Mouse (Mus musculus): ENCODE measurements around the gene Rhod. TPM values are rescaled to one million over a fixed set of nuclear protein-coding genes. Genes with fewer than 3 reads are reported as not detected.

The Rhod gene
- polyA plus RNA-seq, 1 experiment from 2014 or later: 8.0 TPM

DNA sequence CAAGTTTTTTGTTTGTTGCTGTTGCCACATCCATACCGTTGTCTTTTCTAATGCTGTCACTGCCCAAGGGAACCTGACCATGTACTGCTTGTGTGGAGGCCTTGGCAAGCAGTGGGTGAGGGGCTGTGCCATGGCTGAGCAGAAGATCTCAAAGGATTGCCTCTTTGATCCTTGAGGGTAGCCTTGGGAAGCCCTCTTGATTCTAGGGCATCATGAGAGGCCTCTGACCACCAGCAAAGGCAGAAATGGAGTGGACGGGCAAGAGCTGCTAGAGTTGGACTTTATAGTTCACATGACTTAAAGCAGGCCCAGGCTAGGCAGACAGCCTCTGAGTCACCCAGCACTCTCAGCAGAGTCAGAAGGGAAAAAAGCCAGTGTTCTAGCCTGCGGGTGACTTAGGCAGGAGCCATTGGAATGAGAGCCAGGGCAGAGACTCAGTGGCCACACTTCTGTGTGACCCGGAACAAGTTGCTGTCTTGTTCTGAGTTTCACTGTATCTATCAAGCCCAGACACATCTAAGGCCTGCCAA is 9.1 kb downstream of the Rhod start:
- H3K27ac ChIP-seq (ENCODE audit: low read length): no peak overlapping the region
- no peak for ATAC-seq (ENCODE audit: low read depth)
- no peaks in the 10 kb centered on the region for H3K4me1 ChIP-seq (ENCODE audit: control insufficient read depth, low read depth, low read length)
- H3K4me3 ChIP-seq (ENCODE audit: low read depth, low read length): no peak overlapping the region
- H3K27me3 ChIP-seq (ENCODE audit: control insufficient read depth, insufficient read depth, low read depth, low read length): no peaks in the 10 kb centered on the region
- 73% methylated on average over 4 of the region's 4 CpGs for WGBS (ENCODE audit: insufficient replicate concordance)
- no peaks in the 10 kb centered on the region for H3K36me3 ChIP-seq (ENCODE audit: control insufficient read depth, insufficient read depth)
- H3K9me3 ChIP-seq (replicated peaks; ENCODE audit: control insufficient read depth, low read length): no peaks in the 10 kb centered on the region
- H3K9ac ChIP-seq (ENCODE audit: low read depth, low read length): no peak overlapping the region
- no peak overlapping the region for H3K4me2 ChIP-seq (ENCODE audit: low read depth, low read length)

DNA sequence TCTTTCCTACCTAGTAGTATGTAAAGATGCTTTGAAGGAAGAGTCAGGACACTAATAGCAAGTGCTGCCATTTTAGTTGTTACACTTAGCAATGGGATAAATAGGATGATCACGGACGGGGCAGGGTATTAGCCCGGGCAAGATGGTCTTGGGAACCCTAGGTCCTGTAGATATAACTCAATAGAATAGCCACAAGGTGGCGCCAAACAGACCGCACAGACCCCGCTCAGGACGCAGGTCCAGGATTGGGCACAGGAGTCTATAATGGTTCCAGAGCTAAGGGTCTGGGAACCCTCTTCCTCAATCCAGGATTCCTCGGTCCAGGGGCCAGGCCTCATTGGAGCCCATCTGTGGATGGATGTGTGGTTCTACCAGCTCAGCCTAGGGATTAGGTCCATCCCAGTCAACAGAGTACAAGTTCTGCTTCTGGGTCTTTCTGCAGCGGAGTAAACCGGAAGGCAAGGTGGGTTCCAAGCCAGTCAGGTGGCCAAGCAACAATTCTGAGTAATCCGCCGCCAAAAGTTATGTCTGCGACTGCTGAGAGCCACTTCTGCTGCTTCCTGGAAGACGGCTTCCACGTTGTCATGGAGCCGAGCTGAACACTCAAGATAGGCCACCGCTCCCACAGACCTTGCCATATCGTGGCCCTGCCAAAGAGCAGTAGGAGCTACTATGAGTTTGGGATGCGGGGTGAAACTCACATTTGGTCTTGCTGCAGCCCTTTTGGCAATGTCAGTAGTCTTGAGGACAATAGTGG is 13.4 kb downstream of the Rhod start:
- no peak overlapping the region for H3K9ac ChIP-seq (ENCODE audit: low read depth, low read length)
- H3K4me3 ChIP-seq (ENCODE audit: low read depth, low read length): no peak overlapping the region
- ATAC-seq (ENCODE audit: low read depth): no peak
- H3K36me3 ChIP-seq (ENCODE audit: control insufficient read depth, insufficient read depth): no peaks in the 10 kb centered on the region
- H3K4me1 ChIP-seq (ENCODE audit: control insufficient read depth, low read depth, low read length): 0 out of 2 replicates have a peak, but pooled peaks cover under 1% of the 10 kb centered on the region
- H3K4me2 ChIP-seq (ENCODE audit: low read depth, low read length): no peak overlapping the region
- no peaks in the 10 kb centered on the region for H3K9me3 ChIP-seq (replicated peaks; ENCODE audit: control insufficient read depth, low read length)
- WGBS (ENCODE audit: insufficient replicate concordance): 58% methylated on average over 19 of the region's 19 CpGs
- H3K27ac ChIP-seq (ENCODE audit: low read length): no peak overlapping the region
- H3K27me3 ChIP-seq (ENCODE audit: control insufficient read depth, insufficient read depth, low read depth, low read length): no peaks in the 10 kb centered on the region

DNA sequence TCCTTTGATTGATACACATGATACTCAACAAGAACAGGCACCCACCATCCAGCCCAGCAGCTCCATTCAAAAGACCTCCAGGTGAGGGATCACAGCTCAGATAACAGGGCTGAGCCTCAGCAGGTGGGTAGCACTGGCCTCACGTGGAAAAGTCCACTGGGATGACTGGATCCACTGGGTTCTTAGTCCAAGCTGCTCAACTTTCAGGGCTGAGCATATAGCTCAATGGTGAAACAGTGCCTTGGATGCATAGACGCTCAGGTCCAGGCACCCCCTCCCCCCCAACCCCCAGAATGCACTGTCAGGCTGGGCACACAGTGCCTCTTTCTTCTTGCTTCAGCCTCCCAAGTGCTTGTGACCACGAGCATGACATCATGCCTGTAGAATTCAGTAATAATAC is 16.2 kb downstream of the Rhod start:
- no peaks in the 10 kb centered on the region for H3K9me3 ChIP-seq (replicated peaks; ENCODE audit: control insufficient read depth, low read length)
- no peaks in the 10 kb centered on the region for H3K27me3 ChIP-seq (ENCODE audit: control insufficient read depth, insufficient read depth, low read depth, low read length)
- H3K4me1 ChIP-seq (ENCODE audit: control insufficient read depth, low read depth, low read length): 0 out of 2 replicates have a peak, but pooled peaks cover 3% of the 10 kb centered on the region
- H3K36me3 ChIP-seq (ENCODE audit: control insufficient read depth, insufficient read depth): no peaks in the 10 kb centered on the region
- ATAC-seq (ENCODE audit: low read depth): no peak
- no peak overlapping the region for H3K4me2 ChIP-seq (ENCODE audit: low read depth, low read length)
- no peak overlapping the region for H3K4me3 ChIP-seq (ENCODE audit: low read depth, low read length)
- H3K27ac ChIP-seq (ENCODE audit: low read length): no peak overlapping the region
- no peak overlapping the region for H3K9ac ChIP-seq (ENCODE audit: low read depth, low read length)
- 48% methylated on average over 3 of the region's 3 CpGs for WGBS (ENCODE audit: insufficient replicate concordance)

DNA sequence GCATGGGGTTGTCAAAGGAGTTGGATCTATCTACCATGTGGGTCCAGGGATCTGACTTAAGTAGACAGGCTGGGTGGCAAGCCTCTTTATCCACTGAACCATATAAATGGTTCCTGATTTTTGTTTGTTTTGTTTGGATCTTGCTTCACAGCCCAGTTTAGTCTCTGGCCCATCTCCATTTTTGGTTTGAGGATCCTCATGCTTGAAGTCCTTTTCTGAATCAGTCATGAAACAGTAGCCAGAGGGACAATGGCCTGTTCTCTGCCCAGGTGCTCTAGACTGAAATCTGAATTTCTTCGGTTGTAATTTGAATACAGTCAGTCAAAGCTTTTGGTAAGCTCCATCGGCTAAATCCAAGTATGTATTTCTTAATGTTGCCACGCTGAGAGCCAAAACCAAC is 16.7 kb downstream of the Rhod start:
- Histone ChIP-seq H3K4me3 (ENCODE audit: low read depth, low read length) (no peak overlapping the region), H3K27ac (ENCODE audit: low read length) (no peak overlapping the region), H3K4me1 (ENCODE audit: control insufficient read depth, low read depth, low read length) (0 out of 2 replicates have a peak, but pooled peaks cover 3% of the 10 kb centered on the region), H3K9ac (ENCODE audit: low read depth, low read length) (no peak overlapping the region), H3K36me3 (ENCODE audit: control insufficient read depth, insufficient read depth) (no peaks in the 10 kb centered on the region), H3K4me2 (ENCODE audit: low read depth, low read length) (no peak overlapping the region), H3K27me3 (ENCODE audit: control insufficient read depth, insufficient read depth, low read depth, low read length) (no peaks in the 10 kb centered on the region), H3K9me3 (replicated peaks; ENCODE audit: control insufficient read depth, low read length) (no peaks in the 10 kb centered on the region)
- no peak for ATAC-seq (ENCODE audit: low read depth)
- WGBS (ENCODE audit: insufficient replicate concordance): 75% methylated on average over 3 of the region's 3 CpGs

DNA sequence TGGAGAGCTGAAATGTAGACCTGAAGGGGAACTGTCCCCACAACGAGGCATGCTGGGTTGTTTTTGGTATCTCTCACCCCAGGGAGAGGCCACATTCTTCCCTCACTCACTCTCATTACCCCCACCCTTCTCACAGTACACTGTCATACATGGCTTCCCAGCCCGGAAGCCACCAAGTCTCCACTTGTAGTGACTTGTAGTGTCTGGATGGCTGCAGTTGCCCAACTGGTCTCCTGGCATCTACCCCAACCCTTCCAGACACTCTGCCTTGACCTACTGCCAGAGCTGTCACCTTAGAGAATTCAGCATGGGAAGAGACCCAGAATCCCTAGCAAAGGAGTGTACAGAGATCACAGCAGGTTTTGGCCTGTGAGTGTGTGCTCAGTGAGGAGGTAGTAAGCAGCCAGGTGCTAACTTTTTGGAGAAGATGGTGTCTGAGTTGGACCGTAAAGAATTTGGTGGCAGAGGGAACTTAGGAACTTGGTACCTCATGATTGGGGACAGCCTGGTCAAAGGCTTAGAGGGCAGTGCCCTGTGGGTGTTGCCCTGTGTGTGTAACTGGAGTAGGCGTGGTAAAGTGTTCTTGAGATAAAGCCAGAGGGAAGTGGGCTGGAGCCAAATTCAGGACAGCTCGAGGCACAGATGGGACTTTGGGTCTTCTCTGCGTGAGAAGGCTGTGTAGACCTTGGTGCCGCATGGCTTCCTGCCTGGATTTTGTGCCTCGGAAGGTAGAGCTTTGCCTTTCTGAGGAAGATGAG is 18.9 kb downstream of the Rhod start:
- no peak overlapping the region for H3K27ac ChIP-seq (ENCODE audit: low read length)
- WGBS (ENCODE audit: insufficient replicate concordance): 48% methylated on average over 8 of the region's 8 CpGs

DNA sequence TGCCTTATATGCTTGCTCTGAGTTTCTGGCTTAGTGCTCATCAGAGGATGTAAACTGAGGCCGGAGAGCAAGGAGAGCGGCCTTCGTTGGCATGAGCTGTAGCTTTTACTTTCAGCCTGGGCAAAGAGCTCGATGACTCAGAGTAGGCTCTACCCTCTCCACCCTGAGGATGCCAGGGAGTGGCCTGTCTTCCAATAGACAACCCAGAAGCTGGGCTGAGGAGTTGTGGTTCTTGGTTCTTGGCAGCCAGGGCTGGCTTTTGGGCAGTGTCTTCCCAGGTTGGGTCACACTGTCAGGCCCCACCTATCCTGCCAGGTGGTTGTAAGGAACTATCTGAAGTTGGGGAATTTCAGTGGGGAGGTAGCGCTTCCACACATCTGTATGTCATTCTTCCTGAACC is 19.5 kb downstream of the Rhod start:
- H3K9ac ChIP-seq (ENCODE audit: low read depth, low read length): no peak overlapping the region
- H3K4me3 ChIP-seq (ENCODE audit: low read depth, low read length): no peak overlapping the region
- no peak overlapping the region for H3K27ac ChIP-seq (ENCODE audit: low read length)
- 0 out of 2 replicates have a peak, but pooled peaks cover 3% of the 10 kb centered on the region for H3K4me1 ChIP-seq (ENCODE audit: control insufficient read depth, low read depth, low read length)
- H3K4me2 ChIP-seq (ENCODE audit: low read depth, low read length): no peak overlapping the region
- no peaks in the 10 kb centered on the region for H3K9me3 ChIP-seq (replicated peaks; ENCODE audit: control insufficient read depth, low read length)
- 77% methylated on average over 5 of the region's 5 CpGs for WGBS (ENCODE audit: insufficient replicate concordance)
- H3K36me3 ChIP-seq (ENCODE audit: control insufficient read depth, insufficient read depth): no peaks in the 10 kb centered on the region
- ATAC-seq (ENCODE audit: low read depth): no peak
- no peaks in the 10 kb centered on the region for H3K27me3 ChIP-seq (ENCODE audit: control insufficient read depth, insufficient read depth, low read depth, low read length)

More for the DNA sequence above, 18.9 kb downstream of the Rhod start:
- Histone ChIP-seq H3K4me2 (ENCODE audit: low read depth, low read length) (no peak overlapping the region), H3K27me3 (ENCODE audit: control insufficient read depth, insufficient read depth, low read depth, low read length) (no peaks in the 10 kb centered on the region), H3K9me3 (replicated peaks; ENCODE audit: control insufficient read depth, low read length) (no peaks in the 10 kb centered on the region), H3K36me3 (ENCODE audit: control insufficient read depth, insufficient read depth) (no peaks in the 10 kb centered on the region), H3K4me1 (ENCODE audit: control insufficient read depth, low read depth, low read length) (0 out of 2 replicates have a peak, but pooled peaks cover 3% of the 10 kb centered on the region), H3K4me3 (ENCODE audit: low read depth, low read length) (no peak overlapping the region), H3K9ac (ENCODE audit: low read depth, low read length) (no peak overlapping the region)
- no peak for ATAC-seq (ENCODE audit: low read depth)

DNA sequence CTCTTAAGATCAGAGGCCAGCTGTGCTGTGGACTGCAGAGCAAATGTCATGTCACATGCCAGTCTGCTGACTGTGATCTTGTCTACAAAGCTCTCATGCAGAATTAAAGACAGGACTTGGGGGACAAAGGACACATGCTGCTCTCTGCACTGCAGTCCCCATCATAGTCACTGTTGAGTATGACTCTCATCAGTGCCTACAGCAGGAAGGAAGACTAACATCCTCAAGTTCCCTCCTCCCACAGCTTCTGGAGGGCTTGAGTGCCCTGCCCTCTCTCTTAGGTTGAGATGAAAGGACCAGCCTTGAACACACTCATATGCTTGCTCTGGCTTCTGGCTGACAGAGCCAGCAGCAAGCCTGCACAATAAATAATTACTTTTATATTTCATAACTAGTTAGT is 21.5 kb downstream of the Rhod start:
- Histone ChIP-seq H3K36me3 (ENCODE audit: control insufficient read depth, insufficient read depth) (no peaks in the 10 kb centered on the region), H3K4me1 (ENCODE audit: control insufficient read depth, low read depth, low read length) (0 out of 2 replicates have a peak, but pooled peaks cover 3% of the 10 kb centered on the region), H3K9me3 (replicated peaks; ENCODE audit: control insufficient read depth, low read length) (no peaks in the 10 kb centered on the region), H3K27ac (ENCODE audit: low read length) (no peak overlapping the region), H3K27me3 (ENCODE audit: control insufficient read depth, insufficient read depth, low read depth, low read length) (no peaks in the 10 kb centered on the region), H3K9ac (ENCODE audit: low read depth, low read length) (no peak overlapping the region), H3K4me2 (ENCODE audit: low read depth, low read length) (no peak overlapping the region), H3K4me3 (ENCODE audit: low read depth, low read length) (no peak overlapping the region)
- no peak for ATAC-seq (ENCODE audit: low read depth)

DNA sequence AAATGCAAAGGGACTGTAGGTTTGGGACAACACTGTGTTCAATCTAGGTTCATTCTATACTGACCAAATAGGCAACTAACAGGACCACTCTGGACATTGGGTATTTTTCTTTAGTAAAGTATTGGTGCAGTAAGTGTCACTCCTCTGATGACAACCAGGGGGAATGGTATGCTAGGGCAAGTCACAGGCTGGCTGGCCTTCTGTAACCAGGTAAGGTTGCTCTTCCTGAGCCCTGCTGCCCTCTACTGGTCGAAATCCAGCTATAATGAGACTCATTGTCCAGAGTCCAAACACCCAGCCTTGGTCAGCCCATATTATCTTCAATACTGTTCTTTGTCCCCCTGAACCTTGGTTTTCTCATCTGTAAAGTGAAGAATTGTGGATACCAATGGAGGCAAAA is 22.0 kb downstream of the Rhod start:
- Histone ChIP-seq H3K27ac (ENCODE audit: low read length) (no peak overlapping the region), H3K27me3 (ENCODE audit: control insufficient read depth, insufficient read depth, low read depth, low read length) (no peaks in the 10 kb centered on the region), H3K9me3 (replicated peaks; ENCODE audit: control insufficient read depth, low read length) (no peaks in the 10 kb centered on the region), H3K36me3 (ENCODE audit: control insufficient read depth, insufficient read depth) (no peaks in the 10 kb centered on the region), H3K4me2 (ENCODE audit: low read depth, low read length) (no peak overlapping the region), H3K4me3 (ENCODE audit: low read depth, low read length) (no peak overlapping the region), H3K9ac (ENCODE audit: low read depth, low read length) (no peak overlapping the region), H3K4me1 (ENCODE audit: control insufficient read depth, low read depth, low read length) (0 out of 2 replicates have a peak, but pooled peaks cover 3% of the 10 kb centered on the region)
- 0% methylated on average over 1 of the region's 1 CpGs for WGBS (ENCODE audit: insufficient replicate concordance)
- ATAC-seq (ENCODE audit: low read depth): peak; percentile 72; the same call in 1 of the 2 replicates

DNA sequence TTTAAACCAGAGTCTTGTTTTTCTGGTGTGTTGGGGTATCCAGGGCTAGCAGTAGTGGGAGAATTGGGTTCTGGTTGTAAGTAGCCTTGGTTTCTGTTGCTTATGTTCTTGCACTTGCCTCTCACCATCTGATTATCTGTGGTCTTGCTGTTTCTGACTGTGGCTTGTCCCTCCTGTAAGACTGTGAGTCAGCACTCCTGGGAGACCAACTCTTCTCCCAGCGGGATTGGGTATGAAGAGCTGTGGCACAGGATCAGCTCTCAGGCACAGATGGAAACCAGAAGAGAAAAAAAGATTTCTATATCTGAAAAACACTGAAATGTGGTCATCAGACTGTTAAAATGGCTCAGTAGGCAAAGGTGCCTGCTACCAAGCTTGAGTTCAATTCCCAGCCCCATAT is 24.6 kb downstream of the Rhod start:
- no peak overlapping the region for H3K27ac ChIP-seq (ENCODE audit: low read length)
- H3K27me3 ChIP-seq (ENCODE audit: control insufficient read depth, insufficient read depth, low read depth, low read length): no peaks in the 10 kb centered on the region
- H3K4me1 ChIP-seq (ENCODE audit: control insufficient read depth, low read depth, low read length): no peaks in the 10 kb centered on the region
- no peak for ATAC-seq (ENCODE audit: low read depth)
- 54% methylated on average over 1 of the region's 1 CpGs for WGBS (ENCODE audit: insufficient replicate concordance)
- H3K9ac ChIP-seq (ENCODE audit: low read depth, low read length): no peak overlapping the region
- no peak overlapping the region for H3K4me3 ChIP-seq (ENCODE audit: low read depth, low read length)
- no peaks in the 10 kb centered on the region for H3K9me3 ChIP-seq (replicated peaks; ENCODE audit: control insufficient read depth, low read length)
- H3K36me3 ChIP-seq (ENCODE audit: control insufficient read depth, insufficient read depth): no peaks in the 10 kb centered on the region
- H3K4me2 ChIP-seq (ENCODE audit: low read depth, low read length): no peak overlapping the region

Measured in liver, embryonic 16.5 days (tissue).